Mouse (Mus musculus): ENCODE results near the gene Acer1. TPM values are rescaled to one million over a fixed set of nuclear protein-coding genes. Genes with fewer than 3 reads are reported as not detected.

Acer1 gene
- 0.54 and 0.74 TPM in 2 replicates for total RNA-seq (2012; rRNA removed)

DNA sequence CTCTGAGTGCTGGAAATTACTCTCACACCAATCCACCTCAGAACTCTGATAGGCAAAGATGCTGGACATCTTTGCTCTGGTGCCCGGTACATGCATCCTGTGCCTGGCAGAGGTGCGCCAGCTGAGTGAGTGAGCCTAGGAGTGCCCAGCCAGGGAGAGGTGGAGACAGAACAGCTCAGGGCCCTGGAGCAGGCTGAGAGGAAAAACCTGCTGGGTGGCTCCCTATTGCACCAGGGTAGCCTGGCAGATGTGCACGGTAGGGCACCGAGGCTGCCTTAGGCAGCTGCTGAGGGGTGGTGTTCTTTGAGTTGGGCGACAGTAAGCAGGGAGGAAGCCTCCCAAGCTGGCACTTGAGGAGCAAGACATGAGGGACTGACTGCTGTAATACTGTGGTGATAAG, at the start of gene Acer1:
TSS of gene Acer1 (minus strand) at position 114 of the 400 bp plus-strand sequence.
- Histone ChIP-seq H3K9me3 (ENCODE audit: control insufficient read depth, insufficient read depth, low read depth, low read length) (no peaks in the 10 kb centered on the region), H3K4me1 (ENCODE audit: control insufficient read depth in 2 of 2, insufficient read depth in 2 of 2, low read length in 2 of 2, poor library complexity in 1 of 2) (0 out of 4 replicates have a peak, but pooled peaks cover 0 to 1% of the 10 kb centered on the region in 2 experiments), H3K27ac (ENCODE audit: insufficient read depth, low read depth, low read length, poor library complexity, severe bottlenecking) (no peak within 1 kb of the TSS), H3K4me3 (ENCODE audit: insufficient read depth in 1 of 2, low read depth in 1 of 2, low read length in 2 of 2, poor library complexity in 1 of 2, severe bottlenecking in 1 of 2) (no peak within 1 kb of the TSS), H3K36me3 (ENCODE audit: control insufficient read depth, insufficient read depth, low read length, poor library complexity, severe bottlenecking) (no peaks in the 10 kb centered on the region), H3K9ac (ENCODE audit: insufficient read depth, low read depth, low read length, poor library complexity, severe bottlenecking) (no peak within 1 kb of the TSS)
- TF ChIP-seq MAFK (IDR thresholded peaks at IDR 0.05; ENCODE audit: insufficient read depth, low read depth, low read length), result no peak
- no peak for TF ChIP-seq HCFC1 (IDR thresholded peaks at IDR 0.05; ENCODE audit: borderline replicate concordance, insufficient read depth, low read length)
- TF ChIP-seq ZNF384 (IDR thresholded peaks at IDR 0.05; ENCODE audit: low read depth, low read length), result no peak
- in situ Hi-C loops (cut with MboI; ENCODE audit: low sequenced_read_pairs in 2 of 2, unreplicated experiment in 2 of 2), result no loop called here
- DNase-seq (ENCODE audit: low read depth, low spot score), result no peak

DNA sequence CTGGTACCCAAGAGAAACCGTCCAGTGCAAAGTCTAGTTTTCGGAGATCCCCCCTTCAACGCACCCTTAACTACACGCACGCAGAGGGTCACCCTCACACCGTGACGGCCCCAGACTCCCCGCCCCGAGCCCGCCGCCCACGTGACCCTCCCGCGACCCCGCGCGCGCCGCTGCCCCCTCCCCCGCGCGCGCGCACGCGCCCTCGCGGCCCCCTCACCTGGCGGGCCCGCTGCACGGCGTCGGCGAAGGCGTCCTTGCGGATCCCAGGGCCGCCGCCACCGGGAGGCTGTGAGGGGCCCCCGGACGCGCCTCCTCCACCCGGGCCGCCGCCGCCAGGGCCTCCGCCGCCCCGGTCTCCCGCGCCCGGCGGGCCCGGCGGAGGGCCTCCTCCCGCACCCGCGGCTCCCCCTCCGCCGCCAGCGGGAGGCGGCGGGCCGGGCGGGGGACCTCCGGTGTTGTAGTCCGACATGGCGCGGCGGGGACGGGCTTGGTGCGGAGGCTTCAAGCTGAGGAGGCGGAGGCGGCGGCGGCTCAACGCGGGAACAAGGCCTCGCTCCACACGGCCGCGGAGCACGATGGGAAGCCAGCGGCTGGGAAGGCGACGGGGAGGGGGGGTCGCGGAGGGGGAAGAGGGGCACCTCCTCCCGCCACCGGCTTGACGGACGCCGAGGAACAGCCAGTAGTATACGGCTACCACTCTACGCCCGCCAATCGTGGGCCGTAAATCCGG, 49.2 kb upstream of the Acer1 start, which contains the start of gene Khsrp:
TSS of gene Khsrp (minus strand) at position 592 of the 730 bp plus-strand sequence.
- DNase-seq (ENCODE audit: low read depth, low spot score), result no peak
- peak within 1 kb of the TSS; percentile 90 for H3K27ac ChIP-seq (ENCODE audit: insufficient read depth, low read depth, low read length, poor library complexity, severe bottlenecking)
- peaks cover 25% of the 10 kb centered on the region for H3K36me3 ChIP-seq (ENCODE audit: control insufficient read depth, insufficient read depth, low read length, poor library complexity, severe bottlenecking)
- H3K4me3 ChIP-seq (ENCODE audit: insufficient read depth in 1 of 2, low read depth in 1 of 2, low read length in 2 of 2, poor library complexity in 1 of 2, severe bottlenecking in 1 of 2), result peak within 1 kb of the TSS; percentile 95 to 99
- peaks cover 3 to 7% of the 10 kb centered on the region in 2 experiments; a peak in 1 of 4 replicates for H3K4me1 ChIP-seq (ENCODE audit: control insufficient read depth in 2 of 2, insufficient read depth in 2 of 2, low read length in 2 of 2, poor library complexity in 1 of 2)
- no peak for TF ChIP-seq CHD2 (IDR thresholded peaks at IDR 0.05; ENCODE audit: low read depth, low read length)
- TF ChIP-seq ZC3H11A (IDR thresholded peaks at IDR 0.05; ENCODE audit: borderline replicate concordance, low read depth, low read length), result no peak
- no peak for TF ChIP-seq MAFK (IDR thresholded peaks at IDR 0.05; ENCODE audit: insufficient read depth, low read depth, low read length)
- TF ChIP-seq HCFC1 (IDR thresholded peaks at IDR 0.05; ENCODE audit: borderline replicate concordance, insufficient read depth, low read length), result peak; percentile 9; the same call in 1 of the 2 replicates
- no peak for TF ChIP-seq ZNF384 (IDR thresholded peaks at IDR 0.05; ENCODE audit: low read depth, low read length)
- in situ Hi-C loops (cut with MboI; ENCODE audit: low sequenced_read_pairs in 2 of 2, unreplicated experiment in 2 of 2), result no loop called here
- no peaks in the 10 kb centered on the region for H3K9me3 ChIP-seq (ENCODE audit: control insufficient read depth, insufficient read depth, low read depth, low read length)
- H3K9ac ChIP-seq (ENCODE audit: insufficient read depth, low read depth, low read length, poor library complexity, severe bottlenecking), result peak within 1 kb of the TSS; percentile 98

DNA sequence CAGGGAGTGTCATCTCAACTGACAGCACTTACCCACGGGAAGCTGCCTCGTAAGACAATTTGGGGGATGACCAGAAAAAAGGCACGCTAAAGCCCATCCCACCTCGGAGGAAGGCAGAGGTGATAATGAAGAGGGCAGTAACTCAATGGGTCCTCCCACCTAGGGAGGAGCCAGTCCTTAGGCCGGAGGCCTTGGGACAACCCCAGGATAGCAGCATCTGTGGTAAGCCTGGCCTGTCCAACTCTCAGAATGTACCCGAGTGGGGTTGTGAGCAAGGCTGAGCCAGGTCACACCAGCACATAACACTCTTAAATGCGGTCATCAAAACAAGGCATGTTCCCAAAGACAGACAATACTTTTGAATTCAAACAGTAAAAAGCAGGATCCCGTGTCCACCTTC, 47.8 kb upstream of the Acer1 start:
- Histone ChIP-seq H3K4me1 (ENCODE audit: control insufficient read depth in 2 of 2, insufficient read depth in 2 of 2, low read length in 2 of 2, poor library complexity in 1 of 2) (peaks cover 3 to 7% of the 10 kb centered on the region in 2 experiments; a peak in 1 of 4 replicates), H3K9me3 (ENCODE audit: control insufficient read depth, insufficient read depth, low read depth, low read length) (no peaks in the 10 kb centered on the region), H3K36me3 (ENCODE audit: control insufficient read depth, insufficient read depth, low read length, poor library complexity, severe bottlenecking) (peaks cover 38% of the 10 kb centered on the region), H3K27ac (ENCODE audit: insufficient read depth, low read depth, low read length, poor library complexity, severe bottlenecking) (no peak overlapping the region), H3K9ac (ENCODE audit: insufficient read depth, low read depth, low read length, poor library complexity, severe bottlenecking) (peak overlapping the region; percentile 98), H3K4me3 (ENCODE audit: insufficient read depth in 1 of 2, low read depth in 1 of 2, low read length in 2 of 2, poor library complexity in 1 of 2, severe bottlenecking in 1 of 2) (peak overlapping the region; percentile 95 to 99)
- TF ChIP-seq ZC3H11A (IDR thresholded peaks at IDR 0.05; ENCODE audit: borderline replicate concordance, low read depth, low read length) (no peak), ZNF384 (IDR thresholded peaks at IDR 0.05; ENCODE audit: low read depth, low read length) (no peak), CHD2 (IDR thresholded peaks at IDR 0.05; ENCODE audit: low read depth, low read length) (no peak), HCFC1 (IDR thresholded peaks at IDR 0.05; ENCODE audit: borderline replicate concordance, insufficient read depth, low read length) (no peak), MAFK (IDR thresholded peaks at IDR 0.05; ENCODE audit: insufficient read depth, low read depth, low read length) (no peak)
- DNase-seq (ENCODE audit: low read depth, low spot score), result no peak
- in situ Hi-C loops (cut with MboI; ENCODE audit: low sequenced_read_pairs in 2 of 2, unreplicated experiment in 2 of 2), result no loop called here

DNA sequence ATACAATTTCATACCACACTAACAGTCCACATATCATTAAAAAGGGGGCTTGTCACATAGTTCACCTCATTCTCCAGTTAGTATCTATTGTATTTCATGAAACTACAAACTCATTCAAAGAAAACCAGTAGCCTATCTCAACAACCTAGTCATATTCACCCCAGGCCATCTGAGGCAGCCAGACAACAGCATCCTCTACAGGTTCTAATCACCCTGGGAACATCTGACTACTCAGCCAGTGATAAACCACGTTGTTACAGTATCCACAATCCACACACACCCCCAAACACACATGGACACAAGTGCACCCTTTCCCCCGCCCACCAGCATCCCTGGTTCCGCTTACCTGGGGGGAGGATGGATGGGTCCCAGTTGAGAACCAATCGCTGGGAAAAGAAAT, 45.5 kb upstream of the Acer1 start:
- in situ Hi-C loops (cut with MboI; ENCODE audit: low sequenced_read_pairs in 2 of 2, unreplicated experiment in 2 of 2), result no loop called here
- TF ChIP-seq ZC3H11A (IDR thresholded peaks at IDR 0.05; ENCODE audit: borderline replicate concordance, low read depth, low read length) (no peak), CHD2 (IDR thresholded peaks at IDR 0.05; ENCODE audit: low read depth, low read length) (no peak), MAFK (IDR thresholded peaks at IDR 0.05; ENCODE audit: insufficient read depth, low read depth, low read length) (no peak), HCFC1 (IDR thresholded peaks at IDR 0.05; ENCODE audit: borderline replicate concordance, insufficient read depth, low read length) (no peak), ZNF384 (IDR thresholded peaks at IDR 0.05; ENCODE audit: low read depth, low read length) (no peak)
- peaks cover 61% of the 10 kb centered on the region for H3K36me3 ChIP-seq (ENCODE audit: control insufficient read depth, insufficient read depth, low read length, poor library complexity, severe bottlenecking)
- H3K4me3 ChIP-seq (ENCODE audit: insufficient read depth in 1 of 2, low read depth in 1 of 2, low read length in 2 of 2, poor library complexity in 1 of 2, severe bottlenecking in 1 of 2), result no peak overlapping the region
- no peaks in the 10 kb centered on the region for H3K9me3 ChIP-seq (ENCODE audit: control insufficient read depth, insufficient read depth, low read depth, low read length)
- no peak for DNase-seq (ENCODE audit: low read depth, low spot score)
- H3K4me1 ChIP-seq (ENCODE audit: control insufficient read depth in 2 of 2, insufficient read depth in 2 of 2, low read length in 2 of 2, poor library complexity in 1 of 2), result peaks cover 3 to 7% of the 10 kb centered on the region in 2 experiments; a peak in 1 of 4 replicates
- no peak overlapping the region for H3K9ac ChIP-seq (ENCODE audit: insufficient read depth, low read depth, low read length, poor library complexity, severe bottlenecking)
- H3K27ac ChIP-seq (ENCODE audit: insufficient read depth, low read depth, low read length, poor library complexity, severe bottlenecking), result no peak overlapping the region

Data from ES-E14 (cell line).